8 mouse cellular contexts compared by ENCODE assay signal in the genomic region with DNA sequence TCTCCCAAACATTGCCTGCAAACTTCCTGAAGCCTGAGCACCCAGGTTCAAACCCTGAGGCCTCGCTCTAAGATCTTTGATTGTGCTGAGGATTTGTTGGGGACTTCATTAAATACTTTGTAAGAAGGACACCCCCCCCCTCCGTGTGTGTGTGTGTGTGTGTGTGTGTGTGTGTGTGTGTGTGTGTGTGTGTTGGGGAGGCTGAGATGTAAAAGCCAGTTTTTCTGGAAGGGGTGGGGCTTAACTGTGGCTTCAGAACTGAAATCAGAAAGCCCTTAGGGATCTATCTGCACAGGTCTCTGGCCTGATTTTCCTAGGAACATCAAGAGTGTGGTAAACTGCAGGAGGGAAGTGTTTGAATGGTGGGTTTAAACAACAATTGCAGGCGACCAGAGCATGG. TPM values are rescaled to one million over a fixed set of nuclear protein-coding genes. Genes with fewer than 3 reads are reported as not detected.
DNase-seq lines count a peak whose midpoint lies in the region; ATAC-seq and TF ChIP-seq lines count a peak whose summit lies in the region.

No protein-coding gene starts in this region.

- no peak overlapping the region for H3K9ac ChIP-seq in heart, postnatal 0 days (replicated peaks; ENCODE audit: low read depth, low read length)
- H3K9ac ChIP-seq in stomach, embryonic 14.5 days (replicated peaks; ENCODE audit: low read depth, low read length): no peak overlapping the region
- H3K9ac ChIP-seq in stomach, postnatal 0 days (ENCODE audit: low read length): no peak overlapping the region
- no peak overlapping the region for H3K9ac ChIP-seq in limb, embryonic 11.5 days (ENCODE audit: low read length)

- no peak for DNase-seq in heart, postnatal 0 days (ENCODE audit: low spot score)
- DNase-seq in heart, adult 9 months (ENCODE audit: low spot score in 2 of 2): no peak
- DNase-seq in stomach, postnatal 0 days (ENCODE audit: low spot score): no peak
- DNase-seq in limb, embryonic 11.5 days (ENCODE audit: low spot score): no peak
- DNase-seq in gastrocnemius, postnatal 25 days: no peak
- DNase-seq in frontal cortex, postnatal 25 days (ENCODE audit: low spot score in 2 of 2): no peak
- no peak for DNase-seq in lung, postnatal 10 days

- TF ChIP-seq EP300 in heart, postnatal 0 days (IDR thresholded peaks at IDR 0.05; ENCODE audit: low read depth): no peak
- no peak for TF ChIP-seq EP300 in stomach, postnatal 0 days (optimal IDR thresholded peaks at IDR 0.05)

- peaks cover 12% of the 10 kb centered on the region; the same call in 1 of the 2 replicates for H3K4me1 ChIP-seq in heart, postnatal 0 days (ENCODE audit: control insufficient read depth, insufficient read depth)
- H3K4me1 ChIP-seq in stomach, embryonic 14.5 days (ENCODE audit: control insufficient read depth, insufficient read depth, low read length): peaks cover 9% of the 10 kb centered on the region
- peaks cover 2% of the 10 kb centered on the region for H3K4me1 ChIP-seq in stomach, postnatal 0 days (replicated peaks; ENCODE audit: control insufficient read depth, insufficient read depth)
- peaks cover 4% of the 10 kb centered on the region; the same call in 1 of the 2 replicates for H3K4me1 ChIP-seq in limb, embryonic 11.5 days (ENCODE audit: control insufficient read depth, insufficient read depth, low read length)

- H3K36me3 ChIP-seq in heart, postnatal 0 days (replicated peaks; ENCODE audit: control insufficient read depth, insufficient read depth, low read length): no peaks in the 10 kb centered on the region
- no peaks in the 10 kb centered on the region for H3K36me3 ChIP-seq in stomach, embryonic 14.5 days (ENCODE audit: control insufficient read depth, insufficient read depth, low read length)
- H3K36me3 ChIP-seq in stomach, postnatal 0 days (ENCODE audit: control insufficient read depth, insufficient read depth, low read length): no peaks in the 10 kb centered on the region
- H3K36me3 ChIP-seq in limb, embryonic 11.5 days (ENCODE audit: control insufficient read depth, insufficient read depth, low read length): no peaks in the 10 kb centered on the region

- no peak overlapping the region for H3K4me2 ChIP-seq in heart, postnatal 0 days (ENCODE audit: low read depth, low read length)
- H3K4me2 ChIP-seq in stomach, embryonic 14.5 days (replicated peaks; ENCODE audit: low read depth, low read length): peak overlapping the region; percentile 74; the same call in 1 of the 2 replicates
- H3K4me2 ChIP-seq in stomach, postnatal 0 days (replicated peaks; ENCODE audit: low read depth): no peak overlapping the region
- peak overlapping the region; percentile 90 for H3K4me2 ChIP-seq in limb, embryonic 11.5 days (ENCODE audit: low read depth, severe bottlenecking)

- WGBS in heart, postnatal 0 days: 33% methylated on average over 3 of the region's 3 CpGs
- 34% methylated on average over 3 of the region's 3 CpGs for WGBS in stomach, embryonic 14.5 days
- WGBS in stomach, postnatal 0 days: 47% methylated on average over 3 of the region's 3 CpGs
- 25% methylated on average over 3 of the region's 3 CpGs for WGBS in limb, embryonic 11.5 days

- TF ChIP-seq CTCF in heart, postnatal 0 days (IDR thresholded peaks at IDR 0.05; ENCODE audit: low read depth): no peak
- no peak for TF ChIP-seq CTCF in stomach, postnatal 0 days (IDR thresholded peaks at IDR 0.05; ENCODE audit: low read depth)

- H3K4me3 ChIP-seq in heart, postnatal 0 days (ENCODE audit: low read depth, low read length): peak overlapping the region; percentile 41
- peak overlapping the region; percentile 56; the same call in 1 of the 2 replicates for H3K4me3 ChIP-seq in stomach, embryonic 14.5 days (ENCODE audit: low read depth, low read length)
- no peak overlapping the region for H3K4me3 ChIP-seq in stomach, postnatal 0 days (ENCODE audit: low read depth, low read length)
- peak overlapping the region; percentile 52; the same call in 1 of the 2 replicates for H3K4me3 ChIP-seq in limb, embryonic 11.5 days (ENCODE audit: low read depth, low read length)

- peaks cover 56% of the 10 kb centered on the region for H3K27me3 ChIP-seq in heart, postnatal 0 days (ENCODE audit: control insufficient read depth, insufficient read depth, low read length)
- 0 out of 2 replicates have a peak, but pooled peaks cover 13% of the 10 kb centered on the region for H3K27me3 ChIP-seq in stomach, embryonic 14.5 days (ENCODE audit: control insufficient read depth, insufficient read depth, low read length)
- peaks cover 6% of the 10 kb centered on the region for H3K27me3 ChIP-seq in stomach, postnatal 0 days (ENCODE audit: control insufficient read depth, insufficient read depth, low read length)
- peaks cover 37% of the 10 kb centered on the region for H3K27me3 ChIP-seq in limb, embryonic 11.5 days (ENCODE audit: control insufficient read depth, insufficient read depth, low read length)

- no peaks in the 10 kb centered on the region for H3K9me3 ChIP-seq in heart, postnatal 0 days (replicated peaks; ENCODE audit: control insufficient read depth, low read length)
- no peaks in the 10 kb centered on the region for H3K9me3 ChIP-seq in stomach, embryonic 14.5 days (ENCODE audit: control insufficient read depth, low read depth, low read length)
- no peaks in the 10 kb centered on the region for H3K9me3 ChIP-seq in stomach, postnatal 0 days (ENCODE audit: control insufficient read depth, low read length)
- H3K9me3 ChIP-seq in limb, embryonic 11.5 days (ENCODE audit: control insufficient read depth, low read length): 0 out of 2 replicates have a peak, but pooled peaks cover 3% of the 10 kb centered on the region

- no peak for ATAC-seq in heart, postnatal 0 days (ENCODE audit: insufficient read depth, low read depth)
- ATAC-seq in stomach, embryonic 14.5 days (ENCODE audit: insufficient number of reproducible peaks, insufficient read depth, low FRiP score, low read depth): no peak
- no peak for ATAC-seq in stomach, postnatal 0 days (ENCODE audit: low FRiP score, low TSS enrichment)
- no peak for ATAC-seq in limb, embryonic 11.5 days (ENCODE audit: insufficient number of reproducible peaks, low FRiP score, low TSS enrichment, low read depth)

- no peak overlapping the region for H3K27ac ChIP-seq in heart, postnatal 0 days (ENCODE audit: low read depth)
- no peak overlapping the region for H3K27ac ChIP-seq in stomach, embryonic 14.5 days (ENCODE audit: low read length)
- no peak overlapping the region for H3K27ac ChIP-seq in stomach, postnatal 0 days (replicated peaks)
- H3K27ac ChIP-seq in limb, embryonic 11.5 days (replicated peaks; ENCODE audit: low read depth, low read length): no peak overlapping the region

RNA-seq across cellular contexts. Expression of a gene that starts 2.6 kb away (rescaled TPM):
- total RNA-seq in heart, postnatal 0 days (2014; rRNA removed; ENCODE audit: low replicate concordance): not detected in 2 replicates
- polyA plus RNA-seq in heart, postnatal 0 days (2015; fragmentation: Nextera tagmentation; extraction: Ambion mirVana): 0.01 and 0.04 TPM in 2 replicates
- 0.53 and 0.71 TPM in 2 replicates for polyA plus RNA-seq in stomach, embryonic 14.5 days (2014; fragmentation: Nextera tagmentation; extraction: Ambion mirVana)
- 0.13 and 0.24 TPM in 2 replicates for polyA plus RNA-seq in stomach, postnatal 0 days (2015; fragmentation: Nextera tagmentation; extraction: Ambion mirVana)
- polyA plus RNA-seq in limb, embryonic 11.5 days (2014; fragmentation: Nextera tagmentation; extraction: Ambion mirVana): 0.15 and 0.34 TPM in 2 replicates
- total RNA-seq in gastrocnemius, postnatal 25 days (2021): under 1 TPM in 1 of 2 experiments, not detected in 1; 0.03 TPM

Comparison
In these comparisons a context has a peak if more than half of its experiments do, and no peak if none do; other contexts are left out.
1. H3K4me2 ChIP-seq: peak in stomach, embryonic 14.5 days (single experiment) and limb, embryonic 11.5 days (single experiment); none in heart, postnatal 0 days (single experiment) and stomach, postnatal 0 days (single experiment).